Mouse (Mus musculus): ENCODE data around the gene Syn3. TPM values are rescaled to one million over a fixed set of nuclear protein-coding genes. Genes with fewer than 3 reads are reported as not detected.

Gene Syn3
- total RNA-seq, 2 experiments from 2014 or later = 23.0 to 27.5 TPM

GRCm38 (mm10) chr10:86340991-86341527 is 157.6 kb downstream of the Syn3 start:
- no peak for DNase-seq (ENCODE audit: low spot score in 2 of 2)

DNA sequence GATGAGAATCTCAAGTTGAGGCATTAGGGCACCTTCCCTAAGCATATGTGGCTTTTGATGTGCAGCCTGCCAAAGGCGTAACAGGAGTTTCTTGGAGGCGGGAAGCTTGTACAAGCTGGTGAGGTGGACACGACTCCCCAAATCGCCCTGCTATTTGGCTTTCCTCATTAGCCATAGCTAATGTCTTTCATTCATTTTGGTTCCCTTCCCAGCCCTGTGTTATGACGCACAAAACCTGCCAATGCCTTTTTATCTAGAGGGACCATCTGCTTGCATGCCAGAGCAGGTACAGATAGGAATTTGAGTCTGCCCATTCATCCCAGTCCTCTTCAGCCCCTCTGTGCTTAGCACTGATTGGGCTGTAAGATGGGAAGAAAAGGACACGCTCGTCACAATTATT is 158.3 kb downstream of the Syn3 start:
- no peak for DNase-seq (ENCODE audit: low spot score in 2 of 2)

DNA sequence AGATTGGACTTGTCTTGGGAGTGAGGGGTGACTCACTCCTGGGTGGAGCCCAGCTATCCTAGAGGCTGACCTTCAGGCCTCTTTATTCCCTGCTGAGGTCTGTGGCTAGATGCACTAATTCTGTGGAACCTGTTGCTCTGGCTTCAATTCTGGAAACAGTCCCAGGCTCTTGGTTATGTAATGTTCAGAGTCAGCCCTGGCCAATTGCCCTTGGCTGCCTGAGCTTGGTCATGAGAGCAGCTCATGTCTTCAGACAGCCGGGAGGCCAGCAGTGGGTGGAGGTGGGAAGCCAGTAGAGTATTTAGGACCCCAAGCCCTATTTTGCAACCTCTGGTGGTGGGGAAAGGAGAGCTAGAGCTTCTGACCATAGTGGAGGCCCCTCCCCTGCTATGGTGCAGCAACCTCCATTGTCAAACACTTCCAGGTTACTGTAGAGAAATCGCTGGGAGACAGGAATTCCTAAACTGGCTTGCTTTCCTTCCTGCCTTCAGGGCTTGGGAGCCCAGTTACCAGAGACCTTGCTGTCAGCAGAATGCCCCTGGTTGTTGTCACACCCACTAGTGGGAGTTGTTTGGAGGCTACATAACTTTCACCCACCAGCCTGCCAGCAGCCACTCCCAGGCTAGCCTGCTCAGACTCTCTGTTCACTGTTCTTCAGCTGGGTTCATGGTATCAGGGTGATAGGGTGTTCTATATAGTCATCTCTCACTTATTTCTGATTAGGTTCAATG is 158.9 kb downstream of the Syn3 start:
- peak; percentile 52 to 60 for DNase-seq (ENCODE audit: low spot score in 2 of 2)

GRCm38 (mm10) chr10:86339121-86339520 is 159.6 kb downstream of the Syn3 start:
- DNase-seq (ENCODE audit: low spot score in 2 of 2) = no peak

GRCm38 (mm10) chr10:86338121-86338715 is 160.5 kb downstream of the Syn3 start:
- DNase-seq (ENCODE audit: low spot score in 2 of 2) = no peak

GRCm38 (mm10) chr10:86337239-86337638 is 161.5 kb downstream of the Syn3 start:
- DNase-seq (ENCODE audit: low spot score in 2 of 2) = no peak

DNA sequence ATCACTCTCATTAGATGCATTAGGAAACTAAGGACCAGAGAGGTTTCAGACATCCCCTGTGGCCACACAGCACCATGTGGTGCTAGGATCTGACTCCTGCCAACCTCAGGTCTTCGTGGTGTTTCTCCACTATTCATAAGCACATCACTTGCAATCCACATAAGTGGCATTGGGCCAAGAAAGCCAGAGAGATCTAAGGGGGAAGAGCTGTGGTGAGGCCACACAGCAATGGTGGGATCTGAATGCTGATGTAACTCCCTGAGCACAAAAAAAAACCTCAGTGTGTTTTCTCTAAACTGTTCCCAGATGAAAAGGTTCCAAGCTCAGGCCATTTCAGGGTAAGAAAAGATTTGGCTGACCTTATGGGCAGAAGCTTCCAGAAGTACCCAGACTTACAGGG is 162.2 kb downstream of the Syn3 start:
- DNase-seq (ENCODE audit: low spot score in 2 of 2) = no peak

- DNase-seq (ENCODE audit: low spot score in 2 of 2) = no peak
Measured at GRCm38 (mm10) chr10:86334581-86334980, 164.1 kb downstream of the Syn3 start.

GRCm38 (mm10) chr10:86332942-86333341 is 165.8 kb downstream of the Syn3 start:
- DNase-seq (ENCODE audit: low spot score in 2 of 2) = no peak

- peak in 1 of 2 experiments; percentile 11 for DNase-seq (ENCODE audit: low spot score in 2 of 2)
Measured at GRCm38 (mm10) chr10:86331681-86332281, 166.9 kb downstream of the Syn3 start.

DNA sequence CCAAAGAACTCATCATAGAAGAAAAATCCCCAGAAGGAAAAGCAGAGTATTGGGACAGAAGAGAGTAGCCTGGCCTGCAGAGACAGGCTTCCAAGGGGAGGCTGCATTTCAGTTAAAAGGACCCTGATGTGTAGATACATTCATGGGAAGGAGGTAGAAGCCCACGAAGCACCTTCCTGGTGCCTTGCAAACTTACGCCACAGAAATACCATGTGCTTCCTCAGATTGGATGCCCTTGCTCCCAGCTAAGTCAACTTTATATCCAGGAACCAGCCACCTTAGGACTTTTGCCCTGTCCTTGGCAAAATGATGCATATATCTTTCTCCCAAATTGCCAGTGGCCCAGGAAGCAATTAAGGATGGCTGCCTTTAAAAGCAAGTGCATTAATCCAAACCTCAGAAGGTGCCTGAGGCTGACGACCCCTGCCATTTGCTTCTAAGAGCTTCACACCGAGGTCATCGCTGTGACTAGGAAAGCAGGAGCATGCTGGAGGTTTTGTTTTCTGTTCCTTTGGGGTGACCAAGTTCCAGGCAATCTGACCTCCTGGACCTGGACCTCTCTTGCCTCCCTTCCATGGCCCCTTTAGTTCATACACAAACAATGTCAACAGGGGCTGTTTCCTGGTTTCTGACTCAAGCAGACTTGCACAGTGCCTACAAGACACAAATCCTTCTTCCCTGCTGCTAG is 167.6 kb downstream of the Syn3 start:
- no peak for DNase-seq (ENCODE audit: low spot score in 2 of 2)

DNA sequence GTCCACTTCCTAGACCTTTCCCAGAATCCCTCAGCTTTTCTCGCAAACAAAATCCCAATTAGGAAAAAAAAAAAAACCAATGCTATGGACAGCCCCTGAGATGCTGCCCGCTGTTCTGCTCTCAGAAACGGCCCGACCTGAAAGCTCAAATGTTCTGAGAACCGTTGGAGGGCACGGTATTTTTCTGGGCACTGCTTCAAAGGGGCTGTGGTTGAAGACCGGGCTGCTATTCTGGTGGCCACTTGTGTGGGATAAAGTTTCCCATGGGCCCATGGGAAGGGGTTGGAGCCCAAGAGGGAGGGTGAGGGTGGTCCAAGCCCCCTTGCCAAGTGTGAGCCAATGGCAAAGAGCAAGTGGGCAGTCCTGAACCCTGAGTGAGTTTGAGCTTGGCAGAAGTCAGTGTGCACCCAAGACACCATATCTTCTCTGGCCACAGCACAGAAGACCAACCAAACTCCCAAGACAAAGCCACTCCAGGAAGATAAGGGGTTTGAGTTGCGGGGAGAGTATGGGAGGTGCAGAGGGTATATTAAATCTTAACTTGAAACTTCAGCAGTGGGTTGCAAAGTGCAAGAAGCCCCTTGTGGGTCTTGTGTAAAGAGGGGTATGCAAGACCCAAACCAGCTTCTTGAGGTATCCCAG is 169.3 kb downstream of the Syn3 start:
- DNase-seq (ENCODE audit: low spot score in 2 of 2) = no peak

DNA sequence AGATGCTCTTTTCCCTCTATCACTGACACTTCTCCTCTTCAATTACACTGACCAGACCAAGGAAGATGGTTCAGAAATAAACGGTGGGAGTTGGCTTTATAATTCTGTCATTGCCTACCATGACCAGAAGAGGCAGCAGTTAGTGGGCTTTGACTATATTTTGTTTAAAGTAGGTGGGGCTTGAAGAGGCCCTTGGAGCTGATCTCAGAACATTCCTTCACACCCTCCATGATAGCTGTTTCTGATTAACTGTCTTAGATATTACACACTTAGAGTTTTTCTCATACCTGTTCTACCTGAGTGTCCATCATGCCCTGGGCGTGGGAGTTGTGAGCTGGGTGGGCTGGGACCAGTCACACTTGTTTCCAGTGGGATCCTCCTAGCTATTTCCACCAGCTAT is 170.0 kb downstream of the Syn3 start:
- no peak for DNase-seq (ENCODE audit: low spot score in 2 of 2)

- no peak for DNase-seq (ENCODE audit: low spot score in 2 of 2)
Measured at GRCm38 (mm10) chr10:86328143-86328542, 170.6 kb downstream of the Syn3 start.

- no peak for DNase-seq (ENCODE audit: low spot score in 2 of 2)
Measured at GRCm38 (mm10) chr10:86325272-86325671, 173.4 kb downstream of the Syn3 start.

- no peak for DNase-seq (ENCODE audit: low spot score in 2 of 2)
Measured at GRCm38 (mm10) chr10:86323275-86323994, 175.3 kb downstream of the Syn3 start.

DNA sequence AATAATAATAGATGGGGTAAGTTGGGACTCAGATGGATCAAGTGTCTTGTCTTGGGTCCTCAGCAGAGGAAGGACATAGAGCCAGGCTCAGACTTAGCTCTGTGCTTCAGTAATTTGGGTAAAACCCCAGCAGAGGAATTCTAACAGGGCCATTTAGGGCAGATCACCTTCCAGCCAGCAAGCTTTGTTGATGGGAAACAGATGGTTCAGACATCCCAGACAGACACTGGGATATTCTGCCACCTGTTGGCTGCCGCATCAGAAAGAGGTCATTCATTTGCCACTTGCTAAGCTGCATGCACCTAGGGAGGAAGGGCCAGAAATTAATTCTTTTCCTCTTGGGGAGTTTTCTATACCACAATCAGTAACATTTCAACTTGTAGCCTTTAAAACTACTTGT is 176.7 kb downstream of the Syn3 start:
- no peak for DNase-seq (ENCODE audit: low spot score in 2 of 2)

GRCm38 (mm10) chr10:86321194-86321593 is 177.5 kb downstream of the Syn3 start:
- DNase-seq (ENCODE audit: low spot score in 2 of 2) = no peak

GRCm38 (mm10) chr10:86320204-86320603 is 178.5 kb downstream of the Syn3 start:
- DNase-seq (ENCODE audit: low spot score in 2 of 2) = no peak

GRCm38 (mm10) chr10:86319526-86319925 is 179.2 kb downstream of the Syn3 start:
- DNase-seq (ENCODE audit: low spot score in 2 of 2) = no peak

All from left cerebral cortex, adult 18-20 months (tissue).